Mouse (Mus musculus): ENCODE results near the gene Arhgap15. TPM values are rescaled to one million over a fixed set of nuclear protein-coding genes. Genes with fewer than 3 reads are reported as not detected.

Arhgap15 gene
- total and polyA plus RNA-seq, 3 experiments, result 1.5 to 2.8 TPM; not detected in 1

DNA sequence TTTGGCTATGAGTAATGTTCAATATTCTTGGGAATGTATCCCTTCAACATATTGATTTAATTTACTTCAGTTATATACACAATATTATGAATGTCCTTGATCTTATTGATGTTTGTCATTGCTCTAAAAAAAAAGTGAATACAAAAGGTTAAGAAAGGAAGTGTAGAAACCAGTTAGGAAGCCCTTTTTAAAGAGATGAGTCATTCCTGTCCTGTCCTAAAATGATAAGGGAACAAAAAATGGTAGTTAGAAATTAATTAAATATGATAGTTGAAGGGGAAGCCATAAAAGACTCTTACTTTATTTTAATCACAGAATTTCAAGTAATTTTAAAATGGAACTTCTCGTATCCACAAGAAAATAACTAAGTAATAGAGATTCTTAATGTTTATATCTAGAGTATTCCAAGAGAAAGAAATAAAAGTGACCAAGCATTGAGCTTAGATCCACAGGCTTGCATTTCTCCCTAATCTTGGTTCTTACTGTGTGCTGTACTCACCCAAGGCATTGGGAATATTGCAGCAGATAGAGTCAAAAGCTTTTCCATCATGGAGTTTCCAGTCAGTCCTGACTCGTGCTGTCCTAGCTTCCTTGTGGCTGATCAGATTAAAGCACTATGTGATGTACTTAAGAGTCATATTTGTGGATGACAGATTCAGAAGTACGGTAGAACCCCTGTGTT lies 291.0 kb downstream of the Arhgap15 start (continued):
- TF ChIP-seq MEF2A (IDR thresholded peaks at IDR 0.05; ENCODE audit: extremely low read depth, insufficient replicate concordance, low read depth, low read length, poor library complexity, severe bottlenecking) (no peak), ELF1 (IDR thresholded peaks at IDR 0.05; ENCODE audit: low read depth, low read length) (no peak), POLR2AphosphoS5 (IDR thresholded peaks at IDR 0.05; ENCODE audit: borderline replicate concordance, low read depth, low read length) (no peak), ZMIZ1 (IDR thresholded peaks at IDR 0.05; ENCODE audit: low read depth, low read length) (no peak), HCFC1 (IDR thresholded peaks at IDR 0.05; ENCODE audit: low read depth, low read length) (no peak), E2F4 (IDR thresholded peaks at IDR 0.05; ENCODE audit: borderline replicate concordance, low read depth, low read length) (no peak), NRF1 (IDR thresholded peaks at IDR 0.05; ENCODE audit: insufficient read depth, low read depth, low read length, poor library complexity, severe bottlenecking) (no peak), GABPA (IDR thresholded peaks at IDR 0.05; ENCODE audit: low read depth, low read length) (no peak), MYB (IDR thresholded peaks at IDR 0.05; ENCODE audit: low read depth, low read length) (peak; percentile 53; the same call in 1 of the 2 replicates), NELFE (IDR thresholded peaks at IDR 0.05; ENCODE audit: low read depth, low read length) (no peak), SMC3 (IDR thresholded peaks at IDR 0.05; ENCODE audit: low read depth, low read length) (no peak), POLR2A (IDR thresholded peaks at IDR 0.05; ENCODE audit: control insufficient read depth in 1 of 2, insufficient read depth in 1 of 2, low read depth in 1 of 2, low read length in 2 of 2, poor library complexity in 1 of 2) (no peak), CTCF (IDR thresholded peaks at IDR 0.05 in 2 of 3, conservative IDR thresholded peaks at IDR 0.05 in 1 of 3; ENCODE audit: control insufficient read depth in 1 of 3, insufficient read depth in 1 of 3, low read depth in 2 of 3, low read length in 3 of 3, poor library complexity in 1 of 3, severe bottlenecking in 1 of 3) (no peak), TAL1 (IDR thresholded peaks at IDR 0.05; ENCODE audit: low read length) (peak; percentile 49), USF1 (IDR thresholded peaks at IDR 0.05; ENCODE audit: low read depth, low read length) (no peak)

DNA sequence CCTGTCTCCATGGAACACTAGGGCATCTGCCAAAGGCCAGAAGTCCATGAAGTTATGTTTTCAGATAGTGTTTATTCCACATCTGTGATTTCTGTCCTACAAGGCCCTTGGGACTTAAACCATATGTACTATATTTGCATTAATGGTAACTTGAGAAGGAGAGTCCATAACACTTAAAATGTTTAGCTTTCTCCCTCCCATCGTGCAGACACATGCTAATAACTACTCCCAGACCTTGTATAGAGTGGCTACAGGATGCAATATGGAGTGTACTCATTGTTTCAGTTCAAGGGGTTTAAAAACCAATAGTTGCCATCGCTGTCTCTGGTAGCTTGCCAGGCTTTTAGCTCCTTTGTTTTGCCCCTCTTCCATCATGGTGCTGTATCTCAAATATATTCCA lies 295.5 kb downstream of the Arhgap15 start:
- no peak for DNase-seq (ENCODE audit: low read depth, low spot score)
- no peaks in the 10 kb centered on the region for H3K79me2 ChIP-seq (ENCODE audit: control insufficient read depth, insufficient read depth, low read length, poor library complexity)
- H3K27me3 ChIP-seq (ENCODE audit: control insufficient read depth in 1 of 2, insufficient read depth in 2 of 2, low read length in 2 of 2), result no peaks in the 10 kb centered on the region
- no peak overlapping the region for H3K9ac ChIP-seq (ENCODE audit: control insufficient read depth, low read depth, low read length, poor library complexity, severe bottlenecking)
- no peak overlapping the region for H3K4me3 ChIP-seq (ENCODE audit: control insufficient read depth in 1 of 2, insufficient read depth in 1 of 2, low read depth in 2 of 2, low read length in 2 of 2)
- no peak for TF ChIP-seq MXI1 (IDR thresholded peaks at IDR 0.05; ENCODE audit: low read depth, low read length)
- no peak for TF ChIP-seq CHD2 (IDR thresholded peaks at IDR 0.05; ENCODE audit: low read length)
- no peak for TF ChIP-seq BHLHE40 (IDR thresholded peaks at IDR 0.05; ENCODE audit: borderline replicate concordance, low read depth, low read length)
- TF ChIP-seq JUND (IDR thresholded peaks at IDR 0.05; ENCODE audit: low read depth, low read length), result no peak
- TF ChIP-seq ELF1 (IDR thresholded peaks at IDR 0.05; ENCODE audit: low read depth, low read length), result no peak
- no peak for TF ChIP-seq RAD21 (IDR thresholded peaks at IDR 0.05; ENCODE audit: low read depth, low read length)
- TF ChIP-seq CTCF (IDR thresholded peaks at IDR 0.05 in 2 of 3, conservative IDR thresholded peaks at IDR 0.05 in 1 of 3; ENCODE audit: control insufficient read depth in 1 of 3, insufficient read depth in 1 of 3, low read depth in 2 of 3, low read length in 3 of 3, poor library complexity in 1 of 3, severe bottlenecking in 1 of 3), result no peak
- TF ChIP-seq ETS1 (IDR thresholded peaks at IDR 0.05; ENCODE audit: low read depth, low read length), result no peak
- no peak for TF ChIP-seq CHD1 (IDR thresholded peaks at IDR 0.05; ENCODE audit: low read depth, low read length)
- no peak for TF ChIP-seq TAL1 (IDR thresholded peaks at IDR 0.05; ENCODE audit: low read length)
- no peak for TF ChIP-seq GATA1 (IDR thresholded peaks at IDR 0.05; ENCODE audit: low read depth, low read length)
- TF ChIP-seq TBP (IDR thresholded peaks at IDR 0.05; ENCODE audit: low read depth, low read length), result no peak
- H3K36me3 ChIP-seq (ENCODE audit: control insufficient read depth in 1 of 2, insufficient read depth in 2 of 2, low read length in 2 of 2), result peaks cover 0 to 12% of the 10 kb centered on the region in 2 experiments; a peak in 2 of 4 replicates
- peaks cover 9 to 12% of the 10 kb centered on the region in 2 experiments for H3K4me1 ChIP-seq (ENCODE audit: control insufficient read depth in 1 of 2, insufficient read depth in 2 of 2, low read length in 2 of 2)
- no peak overlapping the region for H3K27ac ChIP-seq (ENCODE audit: control insufficient read depth, low read depth, low read length)
- H3K9me3 ChIP-seq (replicated peaks; ENCODE audit: insufficient read depth, low read length), result no peaks in the 10 kb centered on the region
